Mouse (Mus musculus) urinary bladder, adult 2 months (tissue): ENCODE measurements around the gene Pabpc4. TPM values are rescaled to one million over a fixed set of nuclear protein-coding genes. Genes with fewer than 3 reads are reported as not detected.

Experiments
- DNase-seq: peaks from one replicate; pipeline ENCODE4 v3.0.0; 2022; ENCODE audit warnings: low spot score
- polyA plus RNA-seq: library from polyadenylated mRNA; depleted of rRNA; stranded (reverse); fragments of >200 nt; gene quantifications from 2 replicates; pipeline ENCODE4 v1.2.3, GENCODE M21; 2012; rRNA removed

Pabpc4 gene
- polyA plus RNA-seq, 1 experiment, result 46.1 TPM

GRCm38 (mm10) chr4:123342091-123342641, 80.0 kb downstream of the Pabpc4 start:
- no peak for DNase-seq

- peak; percentile 54 for DNase-seq
Measured at GRCm38 (mm10) chr4:123342642-123343470, 80.7 kb downstream of the Pabpc4 start, which contains the start of gene Bmp8a. Gene Bmp8a, minus strand, starts transcription at chr4:123343252.

- DNase-seq, result peak; percentile 30
Measured at GRCm38 (mm10) chr4:123343471-123343789, 81.3 kb downstream of the Pabpc4 start.

Other genes with a start within 250 kb of the Pabpc4 start
- gene Trit1, start 245.8 kb upstream of the Pabpc4 start, polyA plus RNA-seq, result 15.9 and 16.2 TPM in 2 replicates
- 0.74 and 1.3 TPM in 2 replicates for gene Bmp8b, start 157.2 kb upstream of the Pabpc4 start, polyA plus RNA-seq
- gene Oxct2b, start 146.1 kb upstream of the Pabpc4 start, polyA plus RNA-seq, result 0.21 and 0.33 TPM in 2 replicates
- gene Ppie, start 122.4 kb upstream of the Pabpc4 start, polyA plus RNA-seq, result 35.6 and 35.8 TPM in 2 replicates
- gene Hpcal4, start 79.1 kb upstream of the Pabpc4 start, polyA plus RNA-seq, result 0.12 TPM in 2 replicates
- 0.04 and 0.22 TPM in 2 replicates for gene Nt5c1a, start 60.8 kb upstream of the Pabpc4 start, polyA plus RNA-seq
- gene Heyl, start 28.8 kb upstream of the Pabpc4 start, polyA plus RNA-seq, result 2.0 and 3.3 TPM in 2 replicates
- 0.10 TPM in 1 of 2 replicates, not detected in the other for gene Oxct2a, start 61.3 kb downstream of the Pabpc4 start, polyA plus RNA-seq
- gene Bmp8a, start 80.9 kb downstream of the Pabpc4 start, polyA plus RNA-seq, result 1.4 and 1.9 TPM in 2 replicates